Mouse (Mus musculus) heart, embryonic 13.5 days (tissue): ENCODE measurements around the gene Aif1. TPM values are rescaled to one million over a fixed set of nuclear protein-coding genes. Genes with fewer than 3 reads are reported as not detected.

ENCODE experiments used
- ATAC-seq: fragments of 200-750 bp; cut with Nextera tagmentation; 2 replicates; pipeline ENCODE4 v1.8.0; 2017; ENCODE audit warnings: moderate TSS enrichment; ENCODE audit not compliant: insufficient number of reproducible peaks, low FRiP score, low TSS enrichment; ENCODE audit errors: extremely low read depth
- H3K27ac ChIP-seq: fragments of 300-500 bp; sonication (generic); replicated peaks from 2 replicates; pipeline ENCODE4 v1.5.1; 2015; ENCODE audit warnings: moderate library complexity, mild to moderate bottlenecking, inconsistent platforms
- H3K27me3 ChIP-seq: fragments of 300-500 bp; sonication (generic); replicated peaks from 2 replicates; pipeline ENCODE4 v1.6.1; 2015; ENCODE audit warnings: mild to moderate bottlenecking, inconsistent platforms
- H3K36me3 ChIP-seq: fragments of 300-500 bp; sonication (generic); 2 replicates; pipeline ENCODE4 v1.6.1; 2015; ENCODE audit warnings: mild to moderate bottlenecking, inconsistent platforms
- H3K4me1 ChIP-seq: fragments of 300-500 bp; sonication (generic); 2 replicates; pipeline ENCODE4 v1.6.1; 2015; ENCODE audit warnings: inconsistent platforms
- H3K4me2 ChIP-seq: fragments of 300-500 bp; sonication (generic); 2 replicates; pipeline ENCODE4 v1.6.1; 2015; ENCODE audit warnings: inconsistent platforms, mild to moderate bottlenecking, moderate library complexity
- H3K4me3 ChIP-seq: fragments of 300-500 bp; sonication (generic); 2 replicates; pipeline ENCODE4 v1.5.1; 2015; ENCODE audit warnings: moderate library complexity, mild to moderate bottlenecking, inconsistent platforms
- H3K9ac ChIP-seq: fragments of 300-500 bp; sonication (generic); 2 replicates; pipeline ENCODE4 v1.6.1; 2015; ENCODE audit warnings: inconsistent platforms, mild to moderate bottlenecking, moderate library complexity
- H3K9me3 ChIP-seq: fragments of 300-500 bp; sonication (generic); 2 replicates; pipeline ENCODE4 v1.6.1; 2016; ENCODE audit warnings: inconsistent platforms
- WGBS: fragments of 180-500 bp; shearing (Covaris S2); methylation state at CpG from one replicate; pipeline ENCODE4 v1.1.7; 2015; ENCODE audit warnings: mixed read lengths; 5-methylcytosine and 5-hydroxymethylcytosine counted together
- polyA plus RNA-seq: library from polyadenylated mRNA; unstranded; fragments of >200 nt; fragmentation: Nextera tagmentation; extraction: Ambion mirVana; gene quantifications from 2 replicates; pipeline ENCODE4 v1.2.1, GENCODE M21; 2015

Aif1 gene
- polyA plus RNA-seq, 1 experiment from 2014 or later = 7.8 TPM

- Histone ChIP-seq H3K36me3 (no peaks in the 10 kb centered on the region), H3K4me2 (peak within 1 kb of the TSS; percentile 81), H3K4me1 (peaks cover 24% of the 10 kb centered on the region), H3K27me3 (peaks cover 61% of the 10 kb centered on the region), H3K9me3 (no peaks in the 10 kb centered on the region), H3K9ac (peak within 1 kb of the TSS; percentile 78; the same call in 1 of the 2 replicates), H3K27ac (no peak within 1 kb of the TSS), H3K4me3 (peak within 1 kb of the TSS; percentile 52)
- no peak for ATAC-seq
- 49% methylated on average over 27 of the region's 28 CpGs for WGBS
Measured at GRCm38 (mm10) chr17:35193881-35194843, 18.3 kb upstream of the Aif1 start, which contains the start of gene Ltb. Gene Ltb, plus strand, starts transcription at chr17:35194439.

DNA sequence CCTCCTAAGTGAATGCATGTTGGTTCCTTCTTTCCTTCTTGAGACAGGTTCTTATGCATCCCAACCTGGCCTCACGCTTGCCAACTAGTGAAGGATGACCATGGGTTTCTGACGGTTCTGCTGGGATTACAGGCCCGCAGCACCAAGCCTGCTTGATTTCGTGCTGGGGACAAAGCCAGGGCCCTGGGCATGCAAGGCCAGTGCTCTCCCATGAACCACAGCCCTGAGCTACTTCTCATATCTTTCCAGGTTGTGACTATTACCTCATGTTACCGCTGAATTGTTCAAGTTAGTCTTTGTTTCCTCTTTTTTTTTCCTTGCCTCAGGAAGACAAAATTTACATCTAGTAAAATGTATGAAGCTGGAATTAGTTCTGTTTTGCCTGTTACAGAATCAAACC is 17.1 kb upstream of the Aif1 start:
- H3K36me3 ChIP-seq = no peaks in the 10 kb centered on the region
- no peak overlapping the region for H3K4me2 ChIP-seq
- H3K9me3 ChIP-seq = no peaks in the 10 kb centered on the region
- peaks cover 49% of the 10 kb centered on the region for H3K27me3 ChIP-seq
- no peak overlapping the region for H3K4me3 ChIP-seq
- H3K9ac ChIP-seq = no peak overlapping the region
- WGBS = 78% methylated on average over 5 of the region's 5 CpGs
- ATAC-seq = no peak
- H3K4me1 ChIP-seq = peaks cover 24% of the 10 kb centered on the region
- H3K27ac ChIP-seq = no peak overlapping the region

DNA sequence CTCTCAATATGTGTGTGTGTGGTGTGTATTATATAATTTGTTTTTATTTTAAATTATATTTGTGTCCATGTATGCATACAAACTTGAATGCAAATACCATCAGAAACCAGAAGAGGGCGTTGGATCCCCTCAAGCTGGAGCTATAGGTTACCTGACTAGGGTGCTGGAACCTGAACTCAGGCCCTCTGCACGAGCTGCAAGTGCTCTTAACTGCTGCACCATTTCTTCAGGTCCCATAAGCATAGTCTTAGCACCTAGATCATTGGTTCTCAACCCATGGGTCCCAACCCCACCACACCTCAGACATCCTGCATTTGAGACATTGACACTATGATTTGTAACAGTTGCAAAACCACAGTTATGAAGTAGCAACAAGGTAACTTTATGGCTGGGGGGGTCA is 15.9 kb upstream of the Aif1 start:
- 57% methylated on average over 2 of the region's 2 CpGs for WGBS
- ATAC-seq = no peak

DNA sequence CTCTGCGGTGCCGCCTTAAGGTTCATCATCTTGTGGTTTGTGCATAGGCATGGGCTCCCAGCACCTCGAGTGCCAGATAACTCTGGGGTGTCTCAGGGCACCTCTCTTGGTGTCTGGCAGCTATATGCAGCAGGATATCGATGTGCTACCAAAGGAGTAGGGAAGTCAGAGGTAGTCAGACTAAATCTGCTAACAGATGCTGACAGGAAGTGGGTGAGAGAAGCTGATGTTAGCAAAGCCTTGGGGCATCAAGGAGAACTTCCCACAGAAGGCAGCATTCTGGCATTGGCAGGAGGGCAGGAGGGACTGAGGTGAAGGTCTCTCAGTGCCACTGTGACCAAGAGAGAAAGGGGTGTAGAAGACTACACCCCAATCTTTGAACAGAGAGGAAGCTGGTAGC is 14.2 kb upstream of the Aif1 start:
- WGBS = 55% methylated on average over 4 of the region's 4 CpGs

More for the DNA sequence above, 15.9 kb upstream of the Aif1 start:
- H3K4me3 ChIP-seq = no peak overlapping the region
- peaks cover 24% of the 10 kb centered on the region for H3K4me1 ChIP-seq
- H3K4me2 ChIP-seq = no peak overlapping the region
- H3K9ac ChIP-seq = no peak overlapping the region
- peaks cover 37% of the 10 kb centered on the region for H3K27me3 ChIP-seq
- H3K27ac ChIP-seq = no peak overlapping the region
- H3K9me3 ChIP-seq = no peaks in the 10 kb centered on the region
- no peaks in the 10 kb centered on the region for H3K36me3 ChIP-seq

GRCm38 (mm10) chr17:35189186-35189585 is 13.3 kb upstream of the Aif1 start:
- no peak overlapping the region for H3K27ac ChIP-seq
- H3K4me1 ChIP-seq = peaks cover 8% of the 10 kb centered on the region
- H3K4me2 ChIP-seq = no peak overlapping the region
- no peak overlapping the region for H3K9ac ChIP-seq
- WGBS = 38% methylated on average over 1 of the region's 1 CpGs
- H3K9me3 ChIP-seq = no peaks in the 10 kb centered on the region
- peaks cover 15% of the 10 kb centered on the region for H3K27me3 ChIP-seq
- ATAC-seq = no peak
- H3K4me3 ChIP-seq = no peak overlapping the region
- H3K36me3 ChIP-seq = no peaks in the 10 kb centered on the region

More for the DNA sequence above, 14.2 kb upstream of the Aif1 start:
- H3K27ac ChIP-seq = no peak overlapping the region
- H3K4me1 ChIP-seq = peaks cover 13% of the 10 kb centered on the region
- no peaks in the 10 kb centered on the region for H3K36me3 ChIP-seq
- no peak overlapping the region for H3K4me3 ChIP-seq
- no peak for ATAC-seq
- H3K9me3 ChIP-seq = no peaks in the 10 kb centered on the region
- H3K27me3 ChIP-seq = peaks cover 21% of the 10 kb centered on the region
- H3K4me2 ChIP-seq = no peak overlapping the region
- H3K9ac ChIP-seq = no peak overlapping the region

DNA sequence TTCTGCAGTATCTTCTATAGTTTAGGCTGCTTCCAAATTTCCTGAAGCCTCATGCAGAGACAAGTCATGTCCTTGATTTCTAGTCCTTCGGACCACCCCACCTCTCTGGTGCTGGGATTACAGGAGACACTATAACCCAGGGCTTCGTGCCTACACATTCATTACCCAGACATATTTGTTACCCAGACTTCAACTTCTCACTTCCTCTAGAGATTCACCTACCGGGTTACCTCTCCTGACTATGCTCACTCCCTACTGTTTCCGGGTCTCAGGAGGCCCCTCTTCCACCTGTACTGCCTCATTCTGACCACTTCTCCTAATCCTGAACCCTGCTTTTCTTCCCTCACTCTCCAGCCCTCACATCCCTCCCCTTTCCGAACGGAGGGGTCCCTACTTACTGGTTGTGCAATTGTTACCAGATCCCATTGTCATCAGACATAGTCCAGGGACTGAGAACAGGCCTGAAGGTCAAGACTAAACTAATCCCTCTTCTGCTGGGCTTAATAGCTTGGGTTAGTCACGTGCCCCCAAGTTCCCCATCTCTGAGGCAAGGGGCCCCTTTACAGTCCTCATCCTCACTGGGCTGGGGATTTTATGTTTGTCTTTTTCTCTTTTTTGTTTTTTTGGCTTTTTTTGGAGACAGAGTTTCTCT is 12.2 kb upstream of the Aif1 start, which contains the start of gene Lst1:
Gene Lst1 (minus strand): TSS at position 481 of the 652 bp plus-strand sequence.
- WGBS = 65% methylated on average over 7 of the region's 7 CpGs
- ATAC-seq = no peak
- no peaks in the 10 kb centered on the region for H3K9me3 ChIP-seq
- H3K4me2 ChIP-seq = no peak within 1 kb of the TSS
- H3K36me3 ChIP-seq = no peaks in the 10 kb centered on the region
- peaks cover 5% of the 10 kb centered on the region for H3K4me1 ChIP-seq
- H3K9ac ChIP-seq = no peak within 1 kb of the TSS
- peaks cover 5% of the 10 kb centered on the region for H3K27me3 ChIP-seq
- H3K4me3 ChIP-seq = no peak within 1 kb of the TSS
- no peak within 1 kb of the TSS for H3K27ac ChIP-seq

GRCm38 (mm10) chr17:35187345-35187744 is 11.5 kb upstream of the Aif1 start:
- H3K4me2 ChIP-seq = no peak overlapping the region
- no peaks in the 10 kb centered on the region for H3K36me3 ChIP-seq
- no peaks in the 10 kb centered on the region for H3K9me3 ChIP-seq
- WGBS = 75% methylated on average over 4 of the region's 4 CpGs
- H3K4me3 ChIP-seq = no peak overlapping the region
- peaks cover 5% of the 10 kb centered on the region for H3K4me1 ChIP-seq
- no peak for ATAC-seq
- no peak overlapping the region for H3K27ac ChIP-seq
- no peak overlapping the region for H3K9ac ChIP-seq
- H3K27me3 ChIP-seq = peaks cover 4% of the 10 kb centered on the region; the same call in 1 of the 2 replicates

- Histone ChIP-seq H3K4me1 (peaks cover 5% of the 10 kb centered on the region), H3K4me3 (peak overlapping the region; percentile 56), H3K4me2 (peak overlapping the region; percentile 68), H3K27me3 (peaks cover 4% of the 10 kb centered on the region; the same call in 1 of the 2 replicates), H3K27ac (peak overlapping the region; percentile 58), H3K9ac (peak overlapping the region; percentile 66; the same call in 1 of the 2 replicates), H3K9me3 (no peaks in the 10 kb centered on the region), H3K36me3 (no peaks in the 10 kb centered on the region)
- WGBS = under 1% methylated on average over 4 of the region's 4 CpGs
- ATAC-seq = 0 out of 2 replicates have a peak, but pooled peaks have one; percentile 21
Measured at GRCm38 (mm10) chr17:35186681-35187080, 10.8 kb upstream of the Aif1 start.

- H3K4me3 ChIP-seq = peak overlapping the region; percentile 56
- peak overlapping the region; percentile 68 for H3K4me2 ChIP-seq
- peak overlapping the region; percentile 58 for H3K27ac ChIP-seq
- H3K9ac ChIP-seq = peak overlapping the region; percentile 66
- H3K27me3 ChIP-seq = peaks cover 4% of the 10 kb centered on the region; the same call in 1 of the 2 replicates
- ATAC-seq = peak; percentile 64; the same call in 1 of the 2 replicates
- peaks cover 5% of the 10 kb centered on the region for H3K4me1 ChIP-seq
- no peaks in the 10 kb centered on the region for H3K36me3 ChIP-seq
- WGBS = 2% methylated on average over 18 of the region's 18 CpGs
- no peaks in the 10 kb centered on the region for H3K9me3 ChIP-seq
Measured at GRCm38 (mm10) chr17:35185639-35186611, 10.1 kb upstream of the Aif1 start.

- Histone ChIP-seq H3K27ac (no peak overlapping the region), H3K27me3 (peaks cover 8% of the 10 kb centered on the region; the same call in 1 of the 2 replicates), H3K36me3 (no peaks in the 10 kb centered on the region), H3K9ac (no peak overlapping the region), H3K4me3 (no peak overlapping the region), H3K4me2 (no peak overlapping the region), H3K9me3 (no peaks in the 10 kb centered on the region), H3K4me1 (no peaks in the 10 kb centered on the region)
- no peak for ATAC-seq
- WGBS = 81% methylated on average over 5 of the region's 5 CpGs
Measured at GRCm38 (mm10) chr17:35180093-35180492, 4.2 kb upstream of the Aif1 start.
